Mouse (Mus musculus) hindbrain, embryonic 13.5 days (tissue): ENCODE measurements around the gene Sema3e. TPM values are rescaled to one million over a fixed set of nuclear protein-coding genes. Genes with fewer than 3 reads are reported as not detected.

Source experiments
- ATAC-seq: fragments of 200-750 bp; cut with Nextera tagmentation; 2 replicates; pipeline ENCODE4 v1.8.0; 2017; ENCODE audit warnings: moderate TSS enrichment; ENCODE audit not compliant: low FRiP score
- H3K27ac ChIP-seq: fragments of 300-500 bp; sonication (generic); 2 replicates; pipeline ENCODE4 v1.5.1; 2015; ENCODE audit warnings: inconsistent platforms, mild to moderate bottlenecking, moderate library complexity
- H3K27me3 ChIP-seq: fragments of 300-500 bp; sonication (generic); 2 replicates; pipeline ENCODE4 v1.6.1; 2015; ENCODE audit warnings: mild to moderate bottlenecking, inconsistent platforms
- H3K36me3 ChIP-seq: fragments of 300-500 bp; sonication (generic); 2 replicates; pipeline ENCODE4 v1.6.1; 2015; ENCODE audit warnings: mild to moderate bottlenecking, inconsistent platforms
- H3K4me1 ChIP-seq: fragments of 300-500 bp; sonication (generic); replicated peaks from 2 replicates; pipeline ENCODE4 v1.6.1; 2015; ENCODE audit warnings: inconsistent platforms
- H3K4me2 ChIP-seq: fragments of 300-500 bp; sonication (generic); 2 replicates; pipeline ENCODE4 v1.6.1; 2015; ENCODE audit warnings: inconsistent platforms, mild to moderate bottlenecking, moderate library complexity
- H3K4me3 ChIP-seq: fragments of 300-500 bp; sonication (generic); 2 replicates; pipeline ENCODE4 v1.5.1; 2015; ENCODE audit warnings: mild to moderate bottlenecking, inconsistent platforms
- H3K9ac ChIP-seq: fragments of 300-500 bp; sonication (generic); 2 replicates; pipeline ENCODE4 v1.6.1; 2015; ENCODE audit warnings: mild to moderate bottlenecking, inconsistent platforms
- H3K9me3 ChIP-seq: fragments of 300-500 bp; sonication (generic); 2 replicates; pipeline ENCODE4 v1.6.1; 2016; ENCODE audit warnings: inconsistent platforms
- WGBS: fragments of 180-500 bp; shearing (Covaris S2); methylation state at CpG from one replicate; pipeline ENCODE4 v1.1.7; 2015; 5-methylcytosine and 5-hydroxymethylcytosine counted together
- polyA plus RNA-seq: library from polyadenylated mRNA; unstranded; fragments of >200 nt; fragmentation: Nextera tagmentation; extraction: Ambion mirVana; gene quantifications from 2 replicates; pipeline ENCODE4 v1.2.1, GENCODE M21; 2015

Sema3e gene
- polyA plus RNA-seq, 1 experiment from 2014 or later, result 4.7 TPM

GRCm38 (mm10) chr5:14252583-14252982 lies 227.5 kb downstream of the Sema3e start:
- Histone ChIP-seq H3K27me3 (no peaks in the 10 kb centered on the region), H3K4me3 (no peak overlapping the region), H3K9ac (no peak overlapping the region), H3K36me3 (no peaks in the 10 kb centered on the region), H3K4me1 (no peaks in the 10 kb centered on the region), H3K9me3 (no peaks in the 10 kb centered on the region), H3K4me2 (no peak overlapping the region), H3K27ac (no peak overlapping the region)
- WGBS, result 39% methylated on average over 8 of the region's 8 CpGs
- ATAC-seq, result no peak

GRCm38 (mm10) chr5:14253328-14253727 lies 228.3 kb downstream of the Sema3e start:
- no peak for ATAC-seq
- no peak overlapping the region for H3K9ac ChIP-seq
- H3K36me3 ChIP-seq, result no peaks in the 10 kb centered on the region
- WGBS, result 87% methylated on average over 1 of the region's 1 CpGs
- no peaks in the 10 kb centered on the region for H3K9me3 ChIP-seq
- no peak overlapping the region for H3K27ac ChIP-seq
- no peaks in the 10 kb centered on the region for H3K4me1 ChIP-seq
- no peaks in the 10 kb centered on the region for H3K27me3 ChIP-seq
- H3K4me2 ChIP-seq, result no peak overlapping the region
- H3K4me3 ChIP-seq, result no peak overlapping the region

- H3K36me3 ChIP-seq, result no peaks in the 10 kb centered on the region
- H3K27ac ChIP-seq, result no peak overlapping the region
- no peaks in the 10 kb centered on the region for H3K9me3 ChIP-seq
- no peak overlapping the region for H3K4me2 ChIP-seq
- no peak for ATAC-seq
- no peaks in the 10 kb centered on the region for H3K27me3 ChIP-seq
- 91% methylated on average over 4 of the region's 4 CpGs for WGBS
- no peak overlapping the region for H3K9ac ChIP-seq
- H3K4me1 ChIP-seq, result no peaks in the 10 kb centered on the region
- H3K4me3 ChIP-seq, result no peak overlapping the region
Observed at GRCm38 (mm10) chr5:14260156-14260555, 235.1 kb downstream of the Sema3e start.

GRCm38 (mm10) chr5:14267400-14267799 lies 242.3 kb downstream of the Sema3e start:
- Histone ChIP-seq H3K36me3 (no peaks in the 10 kb centered on the region), H3K4me1 (no peaks in the 10 kb centered on the region), H3K4me2 (no peak overlapping the region), H3K9me3 (no peaks in the 10 kb centered on the region), H3K27ac (no peak overlapping the region), H3K9ac (no peak overlapping the region), H3K27me3 (no peaks in the 10 kb centered on the region), H3K4me3 (no peak overlapping the region)
- 80% methylated on average over 2 of the region's 2 CpGs for WGBS
- no peak for ATAC-seq

Other genes with a start within 250 kb of the Sema3e start
- gene Speer3, start 233.7 kb upstream of the Sema3e start, polyA plus RNA-seq, result not detected in 2 replicates